Mouse (Mus musculus) ES-Bruce4 (cell line): ENCODE data around the gene Alpk3. TPM values are rescaled to one million over a fixed set of nuclear protein-coding genes. Genes with fewer than 3 reads are reported as not detected.

ENCODE experiments used
- H3K27ac ChIP-seq: 2 replicates; pipeline ENCODE4 v1.5.1; 2012; ENCODE audit warnings: low read length, inconsistent platforms; ENCODE audit not compliant: insufficient read depth
- H3K27me3 ChIP-seq: 2 replicates; pipeline ENCODE4 v1.6.1; 2012; ENCODE audit warnings: mild to moderate bottlenecking, low read length, inconsistent platforms; ENCODE audit not compliant: control insufficient read depth, poor library complexity, insufficient read depth, severe bottlenecking
- H3K36me3 ChIP-seq: 2 replicates; pipeline ENCODE4 v1.6.1; 2012; ENCODE audit warnings: inconsistent platforms, mild to moderate bottlenecking, low read length, moderate library complexity; ENCODE audit not compliant: control insufficient read depth, poor library complexity, insufficient read depth, severe bottlenecking
- H3K4me1 ChIP-seq: one replicate; pipeline ENCODE4 v1.8.1; 2011; ENCODE audit warnings: low read length; ENCODE audit not compliant: control insufficient read depth, insufficient read depth
- H3K4me3 ChIP-seq: 2 replicates; pipeline ENCODE4 v1.5.1; 2011; ENCODE audit warnings: low read depth, mild to moderate bottlenecking, low read length
- H3K9ac ChIP-seq: 2 replicates; pipeline ENCODE4 v1.6.1; 2012; ENCODE audit warnings: low read depth, mild to moderate bottlenecking, inconsistent platforms; ENCODE audit not compliant: poor library complexity, severe bottlenecking
- H3K9me3 ChIP-seq: replicated peaks from 2 replicates; pipeline ENCODE4 v1.6.1; 2012; ENCODE audit warnings: mild to moderate bottlenecking, low read length, inconsistent platforms; ENCODE audit not compliant: control insufficient read depth, poor library complexity, insufficient read depth, severe bottlenecking
- CTCF ChIP-seq: IDR thresholded peaks from one replicate; pipeline ENCODE4 v1.8.1; 2011; ENCODE audit warnings: low read depth, low read length
- EP300 ChIP-seq: IDR thresholded peaks from 2 replicates; pipeline ENCODE4 v1.6.1; 2011; ENCODE audit warnings: low read depth, low read length; ENCODE audit not compliant: insufficient read depth
- POLR2A ChIP-seq: IDR thresholded peaks from one replicate; pipeline ENCODE4 v1.8.1; 2011; ENCODE audit warnings: low read length; ENCODE audit not compliant: insufficient read depth
- polyA plus RNA-seq: library from polyadenylated mRNA; stranded (reverse); fragments of >200 nt; gene quantifications from 2 replicates; pipeline ENCODE4 v1.2.4, GENCODE M21; 2011; ENCODE audit warnings: low read depth; ENCODE audit not compliant: missing spikeins, insufficient read depth, insufficient read length

Alpk3 gene
- polyA plus RNA-seq, 1 experiment: 3.1 TPM

DNA sequence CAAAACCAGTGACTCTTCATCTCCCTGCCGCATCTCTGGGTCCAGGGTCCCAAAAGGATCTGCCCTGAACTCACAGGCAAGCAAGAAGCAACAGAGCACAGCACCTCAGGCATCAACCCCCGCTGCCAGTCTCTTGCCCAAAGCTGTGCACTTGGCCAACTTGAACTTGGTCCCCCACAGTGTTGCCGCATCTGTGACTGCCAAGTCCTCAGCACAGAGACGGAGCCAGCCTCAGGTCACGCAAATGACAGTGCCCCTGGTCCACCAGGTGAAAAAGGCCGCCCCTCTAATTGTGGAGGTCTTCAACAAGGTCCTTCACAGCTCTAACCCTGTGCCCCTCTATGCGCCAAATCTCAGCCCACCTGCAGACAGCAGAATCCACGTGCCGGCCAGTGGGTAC is 32.7 kb upstream of the Alpk3 start:
- no peaks in the 10 kb centered on the region for H3K9me3 ChIP-seq
- H3K4me1 ChIP-seq: no peaks in the 10 kb centered on the region
- peaks cover 16% of the 10 kb centered on the region for H3K36me3 ChIP-seq
- TF ChIP-seq CTCF: no peak
- no peak for TF ChIP-seq EP300
- TF ChIP-seq POLR2A: no peak
- H3K9ac ChIP-seq: no peak overlapping the region
- no peaks in the 10 kb centered on the region for H3K27me3 ChIP-seq
- no peak overlapping the region for H3K27ac ChIP-seq
- no peak overlapping the region for H3K4me3 ChIP-seq

DNA sequence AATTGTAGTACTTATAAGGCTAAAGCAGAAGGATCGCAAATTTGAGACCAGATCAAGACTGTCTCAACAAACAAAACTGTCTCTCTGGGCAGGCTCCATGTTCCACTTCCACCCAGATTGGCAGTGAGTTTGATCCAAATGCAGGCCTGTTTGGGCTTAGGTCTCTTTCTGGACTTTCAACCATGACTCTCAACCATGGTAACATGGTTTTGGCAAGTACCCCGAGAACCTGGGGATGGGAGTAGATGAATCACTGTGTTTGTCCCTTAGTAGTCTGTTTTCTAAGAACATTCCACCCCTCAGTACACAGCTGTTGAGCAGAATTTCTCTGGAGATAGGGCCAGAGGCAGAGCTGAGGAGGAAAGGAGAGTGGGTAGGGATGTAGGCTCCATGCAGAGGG is 31.6 kb upstream of the Alpk3 start:
- Histone ChIP-seq H3K9ac (no peak overlapping the region), H3K4me3 (no peak overlapping the region), H3K4me1 (no peaks in the 10 kb centered on the region), H3K36me3 (peaks cover 19% of the 10 kb centered on the region), H3K9me3 (no peaks in the 10 kb centered on the region), H3K27me3 (no peaks in the 10 kb centered on the region), H3K27ac (no peak overlapping the region)
- TF ChIP-seq POLR2A (no peak), CTCF (no peak), EP300 (no peak)

DNA sequence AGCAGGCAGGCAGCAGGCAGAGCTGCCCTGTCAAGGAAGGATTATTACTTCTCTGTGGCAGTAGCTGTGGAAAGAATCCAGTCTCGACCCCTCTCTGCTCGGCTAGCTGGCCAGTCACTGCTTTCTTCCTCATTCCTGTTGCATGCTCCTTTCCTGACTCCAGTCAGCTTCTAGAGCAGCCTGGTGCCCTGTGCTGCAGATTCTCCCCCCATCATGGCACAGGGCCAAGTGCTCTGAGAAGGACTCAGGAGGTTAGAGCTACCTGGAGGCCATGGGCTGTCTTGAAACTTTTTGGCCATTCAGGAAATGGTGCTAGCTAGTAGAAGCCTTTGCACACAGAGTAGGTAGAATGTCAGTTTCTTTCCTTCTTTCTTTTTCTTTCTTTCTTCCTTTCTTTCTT is 17.7 kb upstream of the Alpk3 start:
- Histone ChIP-seq H3K4me1 (no peaks in the 10 kb centered on the region), H3K27me3 (no peaks in the 10 kb centered on the region), H3K9me3 (no peaks in the 10 kb centered on the region), H3K36me3 (peaks cover 13% of the 10 kb centered on the region), H3K4me3 (no peak overlapping the region), H3K9ac (no peak overlapping the region), H3K27ac (no peak overlapping the region)
- no peak for TF ChIP-seq POLR2A
- no peak for TF ChIP-seq EP300
- no peak for TF ChIP-seq CTCF

DNA sequence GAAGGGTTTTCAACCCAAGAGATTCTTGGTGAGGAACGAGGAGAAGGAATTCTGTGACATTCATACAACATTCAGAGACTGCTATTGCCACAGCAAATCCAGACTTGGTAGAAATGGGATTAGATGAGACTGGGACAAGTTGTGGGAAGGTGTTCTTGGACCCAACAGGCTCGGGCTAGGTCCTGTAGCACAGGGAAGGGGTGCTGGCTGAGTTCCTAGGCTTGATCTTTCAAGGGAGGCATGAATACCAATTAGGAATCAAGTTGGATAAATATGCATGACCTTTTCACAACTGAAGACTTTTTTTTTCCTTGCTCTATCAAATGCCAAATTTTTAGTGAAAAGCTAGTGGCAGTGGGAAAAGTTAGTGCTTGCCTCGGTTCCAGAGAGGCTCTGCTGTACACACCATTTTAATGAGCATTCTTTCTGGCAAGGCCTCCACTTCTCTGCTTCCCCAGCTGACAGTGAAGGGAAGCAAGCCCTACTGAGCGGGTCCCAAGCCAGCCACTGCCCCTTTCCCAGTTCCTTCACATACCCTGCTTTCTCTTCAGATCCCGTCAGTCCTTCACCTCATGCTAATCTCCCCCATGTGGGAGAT is 14.3 kb upstream of the Alpk3 start:
- no peak overlapping the region for H3K27ac ChIP-seq
- H3K4me3 ChIP-seq: no peak overlapping the region
- H3K4me1 ChIP-seq: no peaks in the 10 kb centered on the region
- no peaks in the 10 kb centered on the region for H3K27me3 ChIP-seq
- H3K9ac ChIP-seq: no peak overlapping the region
- H3K36me3 ChIP-seq: peaks cover 11% of the 10 kb centered on the region
- no peak for TF ChIP-seq EP300
- TF ChIP-seq CTCF: no peak
- no peak for TF ChIP-seq POLR2A
- H3K9me3 ChIP-seq: no peaks in the 10 kb centered on the region

DNA sequence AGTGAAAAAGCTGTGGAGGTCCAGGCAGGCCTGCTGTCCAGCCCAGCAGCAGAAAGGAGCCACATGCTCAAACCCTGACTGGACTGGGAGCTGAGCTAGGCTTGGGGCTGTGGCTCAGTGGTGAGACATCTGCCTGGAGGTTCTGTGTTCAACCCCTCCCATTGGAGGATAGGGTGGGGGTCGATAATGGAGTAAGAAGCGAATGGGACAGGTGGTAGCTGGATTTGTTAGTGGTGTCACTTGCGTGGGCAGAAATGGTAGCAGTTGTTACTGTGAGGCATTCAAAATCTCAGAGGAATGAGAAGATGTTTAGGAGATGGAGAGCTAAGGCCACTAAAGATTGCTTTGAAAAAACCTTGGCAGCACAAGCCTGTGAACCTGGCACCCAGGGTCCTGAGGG is 9.6 kb upstream of the Alpk3 start:
- no peak overlapping the region for H3K27ac ChIP-seq
- H3K27me3 ChIP-seq: no peaks in the 10 kb centered on the region
- no peaks in the 10 kb centered on the region for H3K9me3 ChIP-seq
- H3K4me1 ChIP-seq: no peaks in the 10 kb centered on the region
- H3K9ac ChIP-seq: no peak overlapping the region
- no peaks in the 10 kb centered on the region for H3K36me3 ChIP-seq
- no peak overlapping the region for H3K4me3 ChIP-seq
- TF ChIP-seq POLR2A: no peak
- no peak for TF ChIP-seq CTCF
- no peak for TF ChIP-seq EP300

DNA sequence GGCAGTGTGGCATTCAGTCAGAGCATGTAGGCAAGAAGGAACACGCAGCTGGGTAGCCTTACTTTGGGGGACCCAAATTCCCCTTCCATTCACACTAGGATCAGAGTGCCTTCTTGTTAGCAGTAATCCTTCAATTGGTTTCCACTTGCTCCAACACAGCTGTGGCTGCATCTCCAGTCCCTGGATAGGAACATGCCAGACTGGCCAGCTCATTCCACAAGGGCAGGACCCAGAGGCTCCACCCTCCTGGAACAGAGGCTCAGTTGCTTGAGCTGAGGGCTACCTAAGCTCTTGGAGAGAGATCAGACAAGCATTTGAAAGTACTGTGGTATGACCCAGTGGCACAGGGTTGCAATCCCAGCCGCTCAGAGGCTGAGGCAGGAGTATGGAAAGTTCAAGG is 8.9 kb upstream of the Alpk3 start:
- H3K9ac ChIP-seq: no peak overlapping the region
- H3K27me3 ChIP-seq: no peaks in the 10 kb centered on the region
- no peak overlapping the region for H3K27ac ChIP-seq
- no peaks in the 10 kb centered on the region for H3K9me3 ChIP-seq
- H3K36me3 ChIP-seq: no peaks in the 10 kb centered on the region
- no peak overlapping the region for H3K4me3 ChIP-seq
- TF ChIP-seq EP300 (no peak), POLR2A (no peak), CTCF (no peak)
- H3K4me1 ChIP-seq: no peaks in the 10 kb centered on the region

DNA sequence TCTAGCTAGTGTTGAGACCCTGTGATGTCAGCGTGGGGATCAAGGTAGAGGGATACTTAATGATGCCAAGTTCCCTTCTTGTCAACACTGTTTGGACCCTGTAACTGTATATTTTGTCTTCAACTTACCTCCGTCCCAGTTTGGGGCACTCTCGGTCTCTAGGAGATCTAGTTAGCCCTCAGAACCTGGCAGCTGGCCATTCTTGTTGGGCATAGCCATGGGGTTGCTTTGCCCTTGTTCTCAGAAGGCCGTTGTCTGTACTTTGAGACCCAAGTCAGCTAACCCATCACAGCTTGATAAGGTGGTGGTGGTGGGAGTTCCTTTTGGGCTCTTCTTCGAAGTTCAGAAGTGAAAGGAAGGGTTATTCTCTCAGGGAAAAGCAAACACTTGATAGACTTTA is 7.4 kb upstream of the Alpk3 start:
- no peak overlapping the region for H3K27ac ChIP-seq

More for the DNA sequence above, 7.4 kb upstream of the Alpk3 start:
- no peak for TF ChIP-seq EP300
- no peak for TF ChIP-seq CTCF
- no peaks in the 10 kb centered on the region for H3K36me3 ChIP-seq
- no peaks in the 10 kb centered on the region for H3K9me3 ChIP-seq
- no peak overlapping the region for H3K9ac ChIP-seq
- H3K4me1 ChIP-seq: no peaks in the 10 kb centered on the region
- H3K4me3 ChIP-seq: no peak overlapping the region
- H3K27me3 ChIP-seq: no peaks in the 10 kb centered on the region
